Mouse (Mus musculus): ENCODE data around the gene Pdss1. TPM values are rescaled to one million over a fixed set of nuclear protein-coding genes. Genes with fewer than 3 reads are reported as not detected.

Pdss1 gene
- polyA plus RNA-seq (2014; fragmentation: Illumina TruSeq; extraction: RNeasy Lipid Tissue Mini Kit (QIAGEN cat#74804); ENCODE audit: insufficient read depth, low read depth, low replicate concordance): 2.8 TPM

DNA sequence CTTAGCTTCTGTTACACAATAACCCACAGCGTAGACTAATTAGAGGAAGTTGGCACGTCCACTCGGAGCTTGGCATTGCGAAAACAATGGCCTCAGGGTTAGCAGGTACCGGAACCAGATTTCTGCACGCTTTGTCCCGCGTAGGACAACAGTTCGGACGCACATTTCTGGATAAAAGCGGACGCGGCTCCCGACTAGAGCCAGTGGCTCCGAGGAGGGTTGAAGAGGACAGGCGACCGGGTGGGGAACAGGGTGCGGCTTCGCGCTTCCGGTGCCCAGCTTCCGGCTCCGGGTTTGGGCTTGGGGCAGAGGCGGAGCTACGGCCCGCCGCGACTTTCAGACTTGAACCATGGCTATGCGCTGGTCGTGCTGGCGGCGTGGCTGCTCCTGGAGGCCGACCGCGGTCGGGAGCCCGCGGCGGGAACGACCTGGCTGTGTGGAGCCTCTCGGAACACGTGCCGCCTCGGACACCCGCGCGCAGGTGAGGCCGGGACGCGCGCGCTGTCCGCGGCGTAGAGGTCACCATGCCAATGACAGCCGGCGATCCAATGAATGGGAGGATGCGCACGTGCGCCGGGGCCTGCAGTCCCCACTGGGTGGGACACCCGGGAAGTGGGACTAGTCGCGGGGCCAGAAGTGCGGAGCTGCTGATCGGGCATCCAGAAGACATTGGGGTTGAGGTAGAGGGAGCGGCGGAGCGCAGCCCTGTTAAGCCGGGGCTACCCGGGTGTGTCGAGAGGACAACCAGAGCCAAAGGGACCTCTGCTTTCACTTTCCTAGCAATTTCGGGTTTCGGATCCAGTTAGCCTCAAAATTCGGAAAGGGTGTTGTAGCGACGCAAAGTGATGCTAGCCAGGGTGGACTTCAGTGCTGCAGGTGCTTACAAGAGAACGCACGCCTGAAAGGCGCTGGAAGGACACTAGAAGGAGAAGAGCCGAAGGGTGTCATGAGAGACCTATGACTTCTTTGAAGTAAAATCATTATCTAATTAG lies at the start of gene Pdss1:
Pdss1 (plus strand) TSS at position 241 of the 992 bp plus-strand sequence.

Other genes starting within 250 kb of the Pdss1 start
- 9.7 TPM for gene Apbb1ip, start 121.4 kb upstream of the Pdss1 start, polyA plus RNA-seq (2014; fragmentation: Illumina TruSeq; extraction: RNeasy Lipid Tissue Mini Kit (QIAGEN cat#74804); ENCODE audit: insufficient read depth, low read depth, low replicate concordance)
- 46.2 TPM for gene Abi1, start 144.7 kb downstream of the Pdss1 start, polyA plus RNA-seq (2014; fragmentation: Illumina TruSeq; extraction: RNeasy Lipid Tissue Mini Kit (QIAGEN cat#74804); ENCODE audit: insufficient read depth, low read depth, low replicate concordance)
- gene Acbd5, start 172.6 kb downstream of the Pdss1 start, polyA plus RNA-seq (2014; fragmentation: Illumina TruSeq; extraction: RNeasy Lipid Tissue Mini Kit (QIAGEN cat#74804); ENCODE audit: insufficient read depth, low read depth, low replicate concordance): 24.5 TPM

All from lung, adult 10 weeks (tissue).